Mouse (Mus musculus): ENCODE measurements around the gene Nmnat1. TPM values are rescaled to one million over a fixed set of nuclear protein-coding genes. Genes with fewer than 3 reads are reported as not detected.
"Not testable (repeated sequence)": the region's sequence is repeated elsewhere in the genome, so short reads cannot be mapped to it uniquely, and the experiment has no call there.

Gene Nmnat1
- total RNA-seq, 2 experiments from 2014 or later, result 7.7 to 8.6 TPM

- intact Hi-C loops (cut with DNase I), result no loop called here
- peak; percentile 19 to 45 for DNase-seq (ENCODE audit: low spot score in 2 of 2)
Observed at GRCm38 (mm10) chr4:149453656-149454055, 31.3 kb downstream of the Nmnat1 start.

- DNase-seq (ENCODE audit: low spot score in 2 of 2), result no peak
- intact Hi-C loops (cut with DNase I), result no loop called here
Observed at GRCm38 (mm10) chr4:149450636-149451035, 34.4 kb downstream of the Nmnat1 start.

- intact Hi-C loops (cut with DNase I), result no loop called here
- DNase-seq (ENCODE audit: low spot score in 2 of 2), result no peak
Observed at GRCm38 (mm10) chr4:149446309-149446708, 38.7 kb downstream of the Nmnat1 start.

DNA sequence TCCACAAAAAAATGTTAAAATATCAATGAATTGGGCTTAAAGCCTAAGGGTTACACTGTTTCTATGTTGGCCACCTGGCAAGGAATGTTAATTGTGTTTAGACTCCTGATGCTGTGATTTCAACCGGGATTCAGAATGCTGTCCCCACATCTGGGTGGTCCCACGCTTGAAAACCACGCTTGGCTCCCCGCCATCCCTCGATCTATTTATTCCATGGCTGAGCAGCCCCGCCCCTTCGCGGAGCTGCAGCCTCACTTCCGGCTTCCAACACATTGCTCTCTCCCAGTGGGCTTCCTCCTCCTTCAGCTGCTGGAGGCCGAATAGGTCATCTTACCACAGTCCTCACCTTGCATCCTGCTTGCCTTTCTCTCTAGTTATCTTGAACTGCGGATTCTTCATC, 39.1 kb downstream of the Nmnat1 start:
- peak; percentile 30 to 46 for DNase-seq (ENCODE audit: low spot score in 2 of 2)
- intact Hi-C loops (cut with DNase I), result loop anchor here (1.0 kb wide), 1 partner anchor 20 kb away; the partner anchor contains the start of gene Ube4b

GRCm38 (mm10) chr4:149444964-149445701, 39.9 kb downstream of the Nmnat1 start:
- peak; percentile 87 to 88 for DNase-seq (ENCODE audit: low spot score in 2 of 2)
- intact Hi-C loops (cut with DNase I), result loop anchor here (1.0 kb wide), 1 partner anchor 19 kb away; the partner anchor contains the start of gene Ube4b

DNA sequence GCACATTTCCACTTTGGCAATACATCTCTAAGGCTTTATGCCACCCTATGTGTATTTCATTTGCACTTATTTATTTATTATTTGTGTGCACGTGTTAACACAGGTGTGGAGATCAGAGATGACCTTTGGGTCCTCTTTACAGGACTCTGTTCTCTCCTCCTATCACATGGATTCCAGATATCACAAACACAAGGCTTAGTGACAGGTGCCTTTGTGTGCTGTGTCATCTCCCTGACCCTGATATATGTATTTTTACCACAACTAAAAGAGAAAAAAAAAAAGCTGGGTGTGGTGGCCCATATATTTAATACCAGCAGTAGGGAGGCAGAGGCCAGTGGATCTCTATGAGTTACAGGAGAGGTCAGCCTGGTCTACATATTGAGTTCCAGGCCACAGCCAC, 40.5 kb downstream of the Nmnat1 start:
- intact Hi-C loops (cut with DNase I), result no loop called here
- no peak for DNase-seq (ENCODE audit: low spot score in 2 of 2)

DNA sequence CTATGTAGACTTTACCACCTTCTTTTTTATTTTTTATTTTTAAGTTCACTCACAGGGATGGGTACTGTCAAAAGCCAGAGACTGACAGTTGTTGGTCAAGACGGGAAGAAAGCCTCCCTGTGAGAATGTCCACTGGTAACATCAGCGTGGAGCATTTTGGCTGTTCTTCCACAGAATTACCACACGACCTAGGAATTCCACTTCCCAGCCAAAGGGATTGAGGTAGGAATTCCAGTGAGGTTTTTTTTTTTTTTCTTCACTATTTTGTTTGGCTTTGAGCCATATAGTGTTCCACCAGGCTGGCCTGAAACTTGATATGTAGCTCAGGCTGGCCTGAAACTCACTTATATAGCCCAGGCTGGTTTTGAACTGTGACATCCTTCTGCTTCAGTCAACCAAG, 42.6 kb downstream of the Nmnat1 start:
- intact Hi-C loops (cut with DNase I), result no loop called here
- DNase-seq (ENCODE audit: low spot score in 2 of 2), result no peak

DNA sequence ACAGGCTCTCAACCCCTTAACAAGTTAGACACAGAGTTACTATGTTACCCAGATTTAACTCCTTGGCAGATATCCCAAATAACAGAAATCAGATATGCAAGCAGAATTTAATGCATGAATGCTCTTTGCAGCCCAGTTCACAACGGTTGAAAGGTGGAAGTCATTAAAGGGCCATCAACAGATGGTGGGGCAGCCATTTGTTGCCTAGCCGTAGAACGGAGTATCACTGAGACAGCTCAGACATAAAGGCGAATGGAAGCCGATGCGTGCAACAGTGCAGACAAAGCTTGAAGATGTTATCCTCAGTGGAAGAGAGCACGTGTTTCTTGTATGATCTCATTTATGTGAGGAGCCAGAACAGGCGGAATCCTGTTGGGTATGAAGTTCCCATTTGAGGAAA, 44.4 kb downstream of the Nmnat1 start:
- intact Hi-C loops (cut with DNase I), result no loop called here
- DNase-seq (ENCODE audit: low spot score in 2 of 2), result no peak

GRCm38 (mm10) chr4:149431887-149432286, 53.1 kb downstream of the Nmnat1 start:
- intact Hi-C loops (cut with DNase I); DNase-seq (ENCODE audit: low spot score in 2 of 2): not testable (repeated sequence)

DNA sequence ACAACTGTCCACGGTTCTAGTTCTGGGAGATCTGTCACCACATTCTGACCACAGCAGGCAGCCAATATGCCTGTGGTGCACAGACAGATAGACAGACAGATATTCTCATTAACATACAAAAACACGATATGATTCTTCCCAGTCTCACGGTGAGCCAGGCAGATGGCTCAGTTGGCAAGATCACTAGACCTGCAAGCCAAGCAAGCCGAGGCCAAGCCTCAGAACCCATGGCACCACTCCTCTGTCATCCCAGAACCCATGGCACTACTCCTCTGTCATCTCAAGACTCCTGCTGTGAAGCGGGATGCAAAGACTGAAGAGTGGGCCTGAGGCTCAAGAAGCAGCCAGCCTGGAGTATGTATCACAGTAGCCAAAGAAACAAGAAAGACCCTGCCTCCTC, 55.4 kb downstream of the Nmnat1 start:
- no peak for DNase-seq (ENCODE audit: low spot score in 2 of 2)
- intact Hi-C loops (cut with DNase I), result no loop called here

- DNase-seq (ENCODE audit: low spot score in 2 of 2), result peak; percentile 99
Observed at GRCm38 (mm10) chr4:149426325-149427199, 58.4 kb downstream of the Nmnat1 start, which contains the start of gene Ube4b. Ube4b (minus strand) TSS chr4:149426749.

DNA sequence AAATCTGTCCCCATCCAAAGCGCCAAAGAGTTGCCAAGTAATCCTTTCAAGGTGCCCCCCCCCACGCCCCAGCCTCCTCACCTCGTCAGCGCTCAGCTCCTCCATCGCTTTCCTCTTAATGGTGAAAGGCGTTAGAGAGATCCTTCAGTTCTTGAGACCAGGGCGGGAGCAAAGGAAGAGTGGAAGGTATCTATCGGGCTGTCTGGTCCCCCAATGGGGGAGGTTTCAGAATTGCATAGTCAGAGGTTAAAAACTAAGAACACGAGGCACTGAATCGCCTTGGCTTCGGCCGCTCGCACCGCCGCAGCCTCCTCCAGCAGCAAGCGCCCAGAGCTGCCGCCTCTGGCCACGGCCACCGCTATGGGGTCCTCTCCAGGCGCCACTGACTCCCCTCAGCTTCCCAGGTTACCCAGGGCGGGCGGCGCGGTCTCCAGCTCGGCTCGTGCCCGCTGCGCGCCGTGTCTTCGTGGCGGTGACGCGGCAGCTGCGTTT, 59.2 kb downstream of the Nmnat1 start:
- intact Hi-C loops (cut with DNase I), result loop anchor here (1.0 kb wide), 1 partner anchor 19 kb away; no protein-coding TSS in a partner anchor
- DNase-seq (ENCODE audit: low spot score in 2 of 2), result peak; percentile 37 to 38

More at GRCm38 (mm10) chr4:149426325-149427199, 58.4 kb downstream of the Nmnat1 start, which contains the start of gene Ube4b:
- intact Hi-C loops (cut with DNase I), result loop anchor here (1.0 kb wide), 1 partner anchor 19 kb away; no protein-coding TSS in a partner anchor

GRCm38 (mm10) chr4:149424755-149425154, 60.2 kb downstream of the Nmnat1 start:
- no peak for DNase-seq (ENCODE audit: low spot score in 2 of 2)
- intact Hi-C loops (cut with DNase I), result no loop called here

GRCm38 (mm10) chr4:149417854-149418365, 67.1 kb downstream of the Nmnat1 start:
- no peak for DNase-seq (ENCODE audit: low spot score in 2 of 2)
- intact Hi-C loops (cut with DNase I), result no loop called here

Other genes starting within 250 kb of the Nmnat1 start
- gene Kif1b, start 177.5 kb downstream of the Nmnat1 start, total RNA-seq (2021), result 100 to 1,000 TPM; 412 to 453 TPM
- gene Ube4b, start 58.5 kb downstream of the Nmnat1 start, total RNA-seq (2021), result 100 to 1,000 TPM; 100 to 102 TPM
- gene Rbp7, start 30.2 kb downstream of the Nmnat1 start, total RNA-seq (2021), result not detected
- gene Tmem274, start 7.8 kb downstream of the Nmnat1 start, total RNA-seq (2021), result not detected
- gene Lzic, start within 50 bp of the Nmnat1 start, total RNA-seq (2021), result 10 to 100 TPM; 24.6 to 25.4 TPM
- 10 to 100 TPM; 56.1 to 56.5 TPM for gene Ctnnbip1, start 33.0 kb upstream of the Nmnat1 start, total RNA-seq (2021)
- 1,000 to 10,000 TPM; 1,335 to 1,338 TPM for gene Clstn1, start 101.3 kb upstream of the Nmnat1 start, total RNA-seq (2021)
- gene Pik3cd, start 217.4 kb upstream of the Nmnat1 start, total RNA-seq (2021), result 10 to 100 TPM; 21.2 to 25.0 TPM